Mouse (Mus musculus): Measurements from ENCODE around the gene Pkm. TPM values are rescaled to one million over a fixed set of nuclear protein-coding genes. Genes with fewer than 3 reads are reported as not detected.

Pkm gene
- polyA plus RNA-seq, 1 experiment: 408 TPM

DNA sequence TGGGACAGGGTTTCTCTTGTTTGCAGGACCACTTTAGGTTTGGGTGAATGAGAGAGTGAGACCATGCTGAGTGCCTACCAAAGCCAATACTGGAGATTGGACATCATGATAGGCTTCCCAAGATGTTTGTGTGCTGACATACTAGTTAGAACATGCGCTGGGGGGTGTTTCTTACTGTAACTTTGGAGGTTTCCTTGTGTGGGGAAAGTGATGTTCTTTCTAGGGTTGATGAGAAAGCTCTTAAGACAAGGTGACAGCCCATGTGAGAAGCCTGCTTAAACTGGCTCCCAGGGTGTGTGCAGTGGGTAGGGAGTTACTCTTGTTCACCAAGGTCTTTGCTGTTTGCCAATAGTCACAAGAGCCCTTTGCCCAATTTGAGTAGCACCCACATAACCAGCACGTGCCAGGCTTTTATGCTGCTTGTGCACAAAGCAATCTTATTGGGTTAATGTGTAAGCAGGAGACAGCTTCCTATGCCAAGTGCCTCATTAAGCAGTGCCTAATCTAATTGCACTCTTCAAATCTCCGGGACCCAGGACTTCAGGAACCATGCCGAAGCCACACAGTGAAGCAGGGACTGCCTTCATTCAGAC lies 8.6 kb downstream of the Pkm start:
- no peak overlapping the region for H3K27ac ChIP-seq (ENCODE audit: insufficient read depth, low read length)
- no peaks in the 10 kb centered on the region for H3K27me3 ChIP-seq (ENCODE audit: control insufficient read depth, insufficient read depth, low read length)
- peaks cover 21% of the 10 kb centered on the region for H3K36me3 ChIP-seq (ENCODE audit: control insufficient read depth, insufficient read depth, low read length)
- WGBS: 93% methylated on average over 4 of the region's 4 CpGs
- TF ChIP-seq CTCF (IDR thresholded peaks at IDR 0.05; ENCODE audit: extremely low read depth, insufficient read depth, insufficient read length, insufficient replicate concordance) (no peak), POLR2A (IDR thresholded peaks at IDR 0.05; ENCODE audit: low read depth, low read length) (no peak)
- peaks cover 3% of the 10 kb centered on the region; the same call in 1 of the 2 replicates for H3K4me1 ChIP-seq (ENCODE audit: control insufficient read depth, insufficient read depth, insufficient read length)
- DNase-seq (ENCODE audit: low read depth in 1 of 2, low spot score in 2 of 2): no peak
- no peak overlapping the region for H3K4me3 ChIP-seq (ENCODE audit: extremely low read depth, insufficient read depth, insufficient read length)

DNA sequence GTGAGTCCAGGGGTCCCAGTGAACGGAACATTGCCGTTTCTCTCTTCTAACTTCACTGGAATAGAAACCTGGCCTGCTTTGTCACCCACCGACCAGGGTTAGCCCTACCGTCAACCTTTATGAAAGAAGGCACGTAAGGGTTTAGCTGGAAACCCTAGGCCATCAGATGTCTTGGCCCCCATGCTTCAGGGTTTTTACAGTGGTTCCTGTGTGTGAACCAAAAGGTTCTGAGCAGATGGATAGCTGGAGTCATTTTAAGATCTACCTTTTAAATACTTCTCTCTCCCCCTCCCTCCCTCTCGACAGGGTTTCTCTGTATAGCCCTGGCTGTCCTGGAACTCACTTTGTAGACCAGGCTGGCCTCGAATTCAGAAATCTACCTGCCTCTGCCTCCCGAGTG lies 9.8 kb downstream of the Pkm start:
- TF ChIP-seq POLR2A (IDR thresholded peaks at IDR 0.05; ENCODE audit: low read depth, low read length): no peak
- no peak for TF ChIP-seq CTCF (IDR thresholded peaks at IDR 0.05; ENCODE audit: extremely low read depth, insufficient read depth, insufficient read length, insufficient replicate concordance)
- Histone ChIP-seq H3K27ac (ENCODE audit: insufficient read depth, low read length) (no peak overlapping the region), H3K27me3 (ENCODE audit: control insufficient read depth, insufficient read depth, low read length) (no peaks in the 10 kb centered on the region), H3K4me3 (ENCODE audit: extremely low read depth, insufficient read depth, insufficient read length) (no peak overlapping the region), H3K36me3 (ENCODE audit: control insufficient read depth, insufficient read depth, low read length) (peaks cover 28% of the 10 kb centered on the region), H3K4me1 (ENCODE audit: control insufficient read depth, insufficient read depth, insufficient read length) (peaks cover 3% of the 10 kb centered on the region; the same call in 1 of the 2 replicates)
- WGBS: 92% methylated on average over 8 of the region's 8 CpGs
- DNase-seq (ENCODE audit: low read depth in 1 of 2, low spot score in 2 of 2): no peak

DNA sequence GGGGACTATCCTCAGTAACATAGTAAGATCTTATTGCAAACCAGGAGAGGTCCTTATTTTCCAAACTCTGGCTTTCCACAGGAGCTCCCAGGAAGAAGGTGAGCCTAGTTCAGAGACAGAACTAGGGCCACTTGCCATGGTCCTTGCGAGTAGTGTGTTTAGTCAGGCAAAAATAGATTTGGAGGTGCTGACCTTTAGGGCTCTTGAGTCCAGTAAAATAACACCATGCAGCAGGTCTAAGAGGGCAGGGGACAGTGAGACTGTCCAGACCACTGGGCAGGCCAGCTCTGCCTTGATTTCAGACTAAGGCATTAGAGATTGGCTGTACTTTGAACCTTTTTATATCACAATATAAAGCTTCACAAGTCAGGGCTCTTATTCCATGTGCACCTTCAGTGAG lies 10.6 kb downstream of the Pkm start:
- no peaks in the 10 kb centered on the region for H3K27me3 ChIP-seq (ENCODE audit: control insufficient read depth, insufficient read depth, low read length)
- no peaks in the 10 kb centered on the region for H3K4me1 ChIP-seq (ENCODE audit: control insufficient read depth, insufficient read depth, insufficient read length)
- TF ChIP-seq CTCF (IDR thresholded peaks at IDR 0.05; ENCODE audit: extremely low read depth, insufficient read depth, insufficient read length, insufficient replicate concordance) (no peak), POLR2A (IDR thresholded peaks at IDR 0.05; ENCODE audit: low read depth, low read length) (no peak)
- H3K4me3 ChIP-seq (ENCODE audit: extremely low read depth, insufficient read depth, insufficient read length): no peak overlapping the region
- H3K27ac ChIP-seq (ENCODE audit: insufficient read depth, low read length): no peak overlapping the region
- H3K36me3 ChIP-seq (ENCODE audit: control insufficient read depth, insufficient read depth, low read length): peaks cover 30% of the 10 kb centered on the region
- DNase-seq (ENCODE audit: low read depth in 1 of 2, low spot score in 2 of 2): no peak
- 95% methylated on average over 1 of the region's 1 CpGs for WGBS

- Histone ChIP-seq H3K36me3 (ENCODE audit: control insufficient read depth, insufficient read depth, low read length) (peaks cover 33% of the 10 kb centered on the region), H3K4me3 (ENCODE audit: extremely low read depth, insufficient read depth, insufficient read length) (no peak overlapping the region), H3K27me3 (ENCODE audit: control insufficient read depth, insufficient read depth, low read length) (no peaks in the 10 kb centered on the region), H3K27ac (ENCODE audit: insufficient read depth, low read length) (no peak overlapping the region), H3K4me1 (ENCODE audit: control insufficient read depth, insufficient read depth, insufficient read length) (no peaks in the 10 kb centered on the region)
- 65% methylated on average over 4 of the region's 4 CpGs for WGBS
- no peak for DNase-seq (ENCODE audit: low read depth in 1 of 2, low spot score in 2 of 2)
- TF ChIP-seq CTCF (IDR thresholded peaks at IDR 0.05; ENCODE audit: extremely low read depth, insufficient read depth, insufficient read length, insufficient replicate concordance) (no peak), POLR2A (IDR thresholded peaks at IDR 0.05; ENCODE audit: low read depth, low read length) (no peak)
Measured at GRCm38 (mm10) chr9:59667250-59667649, 11.1 kb downstream of the Pkm start.

GRCm38 (mm10) chr9:59667904-59668303 lies 11.7 kb downstream of the Pkm start:
- no peak for DNase-seq (ENCODE audit: low read depth in 1 of 2, low spot score in 2 of 2)
- no peak overlapping the region for H3K27ac ChIP-seq (ENCODE audit: insufficient read depth, low read length)
- H3K4me1 ChIP-seq (ENCODE audit: control insufficient read depth, insufficient read depth, insufficient read length): no peaks in the 10 kb centered on the region
- WGBS: 65% methylated on average over 6 of the region's 6 CpGs
- no peaks in the 10 kb centered on the region for H3K27me3 ChIP-seq (ENCODE audit: control insufficient read depth, insufficient read depth, low read length)
- no peak overlapping the region for H3K4me3 ChIP-seq (ENCODE audit: extremely low read depth, insufficient read depth, insufficient read length)
- TF ChIP-seq CTCF (IDR thresholded peaks at IDR 0.05; ENCODE audit: extremely low read depth, insufficient read depth, insufficient read length, insufficient replicate concordance) (no peak), POLR2A (IDR thresholded peaks at IDR 0.05; ENCODE audit: low read depth, low read length) (no peak)
- H3K36me3 ChIP-seq (ENCODE audit: control insufficient read depth, insufficient read depth, low read length): peaks cover 38% of the 10 kb centered on the region

- DNase-seq (ENCODE audit: low read depth in 1 of 2, low spot score in 2 of 2): no peak
- H3K27me3 ChIP-seq (ENCODE audit: control insufficient read depth, insufficient read depth, low read length): no peaks in the 10 kb centered on the region
- H3K4me1 ChIP-seq (ENCODE audit: control insufficient read depth, insufficient read depth, insufficient read length): no peaks in the 10 kb centered on the region
- H3K27ac ChIP-seq (ENCODE audit: insufficient read depth, low read length): no peak overlapping the region
- H3K4me3 ChIP-seq (ENCODE audit: extremely low read depth, insufficient read depth, insufficient read length): no peak overlapping the region
- WGBS: 91% methylated on average over 7 of the region's 7 CpGs
- TF ChIP-seq CTCF (IDR thresholded peaks at IDR 0.05; ENCODE audit: extremely low read depth, insufficient read depth, insufficient read length, insufficient replicate concordance) (no peak), POLR2A (IDR thresholded peaks at IDR 0.05; ENCODE audit: low read depth, low read length) (no peak)
- peaks cover 40% of the 10 kb centered on the region for H3K36me3 ChIP-seq (ENCODE audit: control insufficient read depth, insufficient read depth, low read length)
Measured at GRCm38 (mm10) chr9:59668473-59668872, 12.3 kb downstream of the Pkm start.

DNA sequence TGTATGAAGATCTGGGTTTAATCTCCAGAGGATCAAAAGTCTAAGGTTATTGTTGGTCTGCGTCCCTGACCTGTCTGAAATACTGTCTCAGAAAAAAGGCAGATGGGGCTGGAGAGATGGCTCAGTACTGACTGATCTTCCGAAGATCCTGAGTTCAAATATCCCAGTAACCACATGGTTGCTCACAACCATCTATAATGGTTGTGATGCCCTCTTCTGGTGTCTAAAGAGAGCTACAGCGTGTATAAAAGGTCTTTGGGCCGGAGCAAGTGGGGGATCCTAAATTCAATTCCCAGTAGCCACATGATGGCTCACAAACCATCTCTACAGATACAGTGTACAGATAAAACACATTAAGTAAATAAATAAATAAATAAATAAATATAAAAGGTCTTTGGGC lies 13.0 kb downstream of the Pkm start:
- no peak for DNase-seq (ENCODE audit: low read depth in 1 of 2, low spot score in 2 of 2)
- no peak overlapping the region for H3K27ac ChIP-seq (ENCODE audit: insufficient read depth, low read length)
- TF ChIP-seq POLR2A (IDR thresholded peaks at IDR 0.05; ENCODE audit: low read depth, low read length): no peak
- no peak for TF ChIP-seq CTCF (IDR thresholded peaks at IDR 0.05; ENCODE audit: extremely low read depth, insufficient read depth, insufficient read length, insufficient replicate concordance)
- H3K36me3 ChIP-seq (ENCODE audit: control insufficient read depth, insufficient read depth, low read length): peaks cover 43% of the 10 kb centered on the region
- H3K4me1 ChIP-seq (ENCODE audit: control insufficient read depth, insufficient read depth, insufficient read length): no peaks in the 10 kb centered on the region
- no peak overlapping the region for H3K4me3 ChIP-seq (ENCODE audit: extremely low read depth, insufficient read depth, insufficient read length)
- H3K27me3 ChIP-seq (ENCODE audit: control insufficient read depth, insufficient read depth, low read length): no peaks in the 10 kb centered on the region
- 86% methylated on average over 4 of the region's 4 CpGs for WGBS
